Mouse (Mus musculus) cortical plate, adult 2 months (tissue): ENCODE measurements around the gene Amdhd2. TPM values are rescaled to one million over a fixed set of nuclear protein-coding genes. Genes with fewer than 3 reads are reported as not detected.
"Not testable (repeated sequence)": the region's sequence is repeated elsewhere in the genome, so short reads cannot be mapped to it uniquely, and the experiment has no call there.

Experiments
- H3K27ac ChIP-seq: fragments of 200-500 bp; 2 replicates; pipeline ENCODE4 v1.5.1; 2012; ENCODE audit warnings: low read length, control low read depth, inconsistent platforms; ENCODE audit not compliant: insufficient read depth
- H3K4me1 ChIP-seq: fragments of 200-500 bp; 2 replicates; pipeline ENCODE4 v1.6.1; 2011; ENCODE audit warnings: low read length; ENCODE audit not compliant: control insufficient read depth, insufficient read depth
- H3K4me3 ChIP-seq: fragments of 200-500 bp; 2 replicates; pipeline ENCODE4 v1.5.1; 2011; ENCODE audit warnings: mild to moderate bottlenecking, low read length, control low read depth; ENCODE audit not compliant: insufficient read depth
- CTCF ChIP-seq: fragments of 200-500 bp; IDR thresholded peaks from 2 replicates; pipeline ENCODE4 v1.5.1; 2011; ENCODE audit warnings: mild to moderate bottlenecking, control low read depth, low read length; ENCODE audit not compliant: insufficient read depth; ENCODE audit errors: extremely low read depth
- POLR2A ChIP-seq: fragments of 200-500 bp; IDR thresholded peaks from 2 replicates; pipeline ENCODE4 v1.6.1; 2011; ENCODE audit warnings: mild to moderate bottlenecking, low read length, control low read depth; ENCODE audit not compliant: insufficient read depth; ENCODE audit errors: extremely low read depth
- polyA plus RNA-seq: library from polyadenylated mRNA; depleted of rRNA; stranded (reverse); fragments of >200 nt; gene quantifications from 2 replicates; pipeline ENCODE4 v1.2.3, GENCODE M21; 2012

Gene Amdhd2
- polyA plus RNA-seq, 1 experiment, result 33.6 TPM

DNA sequence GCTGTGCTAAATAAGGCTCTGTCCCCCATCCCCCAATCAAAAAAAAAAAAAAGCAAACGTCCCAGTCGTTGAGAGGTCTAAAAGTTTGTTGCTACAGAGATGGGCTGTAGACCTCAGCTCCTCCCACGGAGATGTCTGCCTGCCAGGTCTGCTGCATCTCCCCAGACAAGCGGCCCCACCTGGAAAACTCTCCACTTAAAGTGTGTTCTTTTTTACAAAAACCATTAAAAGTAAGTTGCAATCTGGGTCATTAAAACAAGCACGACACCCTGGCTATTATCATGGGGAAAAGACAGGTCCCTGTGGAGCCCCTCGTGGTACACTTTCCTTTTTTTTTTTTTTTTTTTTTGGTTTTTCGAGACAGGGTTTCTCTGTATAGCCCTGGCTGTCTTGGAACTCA is 12.2 kb downstream of the Amdhd2 start:
- Histone ChIP-seq H3K4me1 (no peaks in the 10 kb centered on the region), H3K27ac (no peak overlapping the region), H3K4me3 (no peak overlapping the region)
- TF ChIP-seq CTCF (no peak), POLR2A (no peak)

DNA sequence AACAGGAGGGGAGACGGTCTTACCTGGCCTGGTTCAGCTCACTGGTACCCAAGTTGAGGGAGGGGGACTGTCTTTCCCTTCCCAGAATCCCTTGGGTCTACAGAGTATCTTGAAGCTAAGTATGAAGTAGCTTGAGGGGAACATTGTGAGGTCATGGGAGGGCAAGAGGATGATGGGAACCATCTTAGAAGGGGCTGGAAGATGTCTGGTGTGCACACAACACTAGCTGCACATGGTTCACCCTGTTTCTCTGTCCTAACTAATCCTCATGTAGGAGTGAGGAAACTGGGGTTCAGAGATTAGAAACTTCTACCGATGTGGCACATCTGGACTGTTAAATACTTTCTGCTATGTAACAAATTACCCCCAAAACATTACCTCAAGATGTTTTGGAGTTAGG is 12.7 kb downstream of the Amdhd2 start, which contains the start of gene Pdpk1:
Gene Pdpk1, minus strand, starts transcription at position 101 of the 400 bp plus-strand sequence.
- Histone ChIP-seq H3K4me1 (no peaks in the 10 kb centered on the region), H3K27ac (no peak within 1 kb of the TSS), H3K4me3 (no peak within 1 kb of the TSS; the same call in 1 of the 2 replicates)
- TF ChIP-seq CTCF, result no peak
- TF ChIP-seq POLR2A, result no peak

DNA sequence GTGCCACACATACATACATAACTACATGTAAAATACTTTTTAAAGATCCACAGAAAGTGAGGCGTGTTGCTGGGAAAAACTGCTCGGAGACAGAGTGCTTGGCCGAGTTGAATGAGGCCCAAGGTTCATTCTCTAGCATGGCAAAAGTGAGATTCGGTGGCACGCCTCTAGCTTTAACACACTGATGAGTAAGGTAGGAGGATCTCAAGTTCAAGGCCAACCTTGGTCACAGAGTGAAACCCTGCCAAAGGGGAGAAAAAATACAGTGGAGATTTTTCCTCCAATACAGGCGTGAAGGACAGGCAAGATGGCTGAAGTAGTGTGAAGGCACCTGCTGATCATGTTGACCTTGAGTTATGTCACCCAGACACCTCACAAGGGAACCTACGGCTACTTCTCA is 14.1 kb downstream of the Amdhd2 start:
- H3K4me1 ChIP-seq, result no peaks in the 10 kb centered on the region
- TF ChIP-seq POLR2A (no peak), CTCF (no peak)

GRCm38 (mm10) chr17:24142897-24143296 is 20.7 kb downstream of the Amdhd2 start:
- no peak overlapping the region; the same call in 1 of the 2 replicates for H3K4me3 ChIP-seq
- H3K4me1 ChIP-seq, result peaks cover 11% of the 10 kb centered on the region
- no peak for TF ChIP-seq CTCF
- TF ChIP-seq POLR2A, result no peak
- no peak overlapping the region for H3K27ac ChIP-seq

More for the DNA sequence above, 14.1 kb downstream of the Amdhd2 start:
- Histone ChIP-seq H3K27ac (no peak overlapping the region), H3K4me3 (no peak overlapping the region)

DNA sequence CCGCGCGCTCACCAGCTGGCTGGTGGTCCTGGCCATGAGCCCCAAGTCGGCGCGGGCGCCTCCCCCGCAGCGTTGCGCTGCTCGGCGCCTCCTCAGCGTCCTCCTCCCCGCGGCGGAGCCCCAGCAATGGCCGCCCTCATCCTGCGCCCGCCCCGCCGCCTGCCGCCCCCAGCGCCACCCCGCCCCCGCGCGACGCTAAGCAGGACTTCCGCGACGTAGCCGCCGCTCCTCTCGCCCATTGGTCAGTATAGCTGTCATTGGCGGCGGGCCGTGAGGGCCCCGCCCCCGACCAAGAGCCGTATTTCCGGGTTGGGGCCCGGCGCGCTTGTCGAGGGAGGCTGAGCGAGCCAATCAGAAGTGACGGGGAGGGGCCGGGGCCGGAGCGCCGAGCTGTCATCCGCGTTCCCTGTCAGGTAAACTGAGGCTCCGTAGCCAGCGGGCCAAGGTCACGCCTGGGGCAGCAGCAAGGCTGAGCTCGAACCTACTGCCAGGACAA is 22.1 kb downstream of the Amdhd2 start:
- H3K4me3 ChIP-seq, result peak overlapping the region; percentile 83
- peak overlapping the region; percentile 96; the same call in 1 of the 2 replicates for H3K27ac ChIP-seq
- no peak for TF ChIP-seq CTCF
- TF ChIP-seq POLR2A, result peak; percentile 80; the same call in 1 of the 2 replicates
- peaks cover 15% of the 10 kb centered on the region for H3K4me1 ChIP-seq

DNA sequence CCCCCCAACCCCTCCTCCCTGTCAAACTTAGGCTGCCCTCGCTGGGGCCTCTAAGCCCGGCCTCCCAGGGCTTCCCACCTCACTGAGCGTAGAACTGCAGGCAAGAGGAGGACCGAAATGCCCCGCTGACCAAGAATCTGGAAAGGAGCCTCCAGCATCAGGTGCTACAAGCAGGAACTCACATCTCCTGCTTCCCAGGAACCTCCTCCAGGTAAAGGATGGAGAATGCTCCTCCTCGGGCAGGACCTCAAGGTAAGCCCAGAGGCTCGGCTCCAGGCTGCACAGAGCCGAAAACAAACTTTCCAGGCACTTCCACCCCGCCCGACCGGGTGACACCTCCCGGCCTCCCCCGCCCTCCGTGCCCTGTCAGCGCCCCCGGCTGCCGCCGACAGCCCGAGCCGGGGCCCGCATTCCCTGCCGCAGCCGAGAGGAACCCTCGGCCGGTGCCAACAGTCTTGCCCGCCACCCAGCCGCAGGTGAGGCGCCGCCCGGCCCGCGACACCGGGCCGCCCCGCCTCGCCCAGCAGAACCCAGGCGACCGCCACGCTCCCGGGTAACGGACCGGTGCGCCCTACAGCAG is 22.6 kb downstream of the Amdhd2 start:
- Histone ChIP-seq H3K27ac (peak overlapping the region; percentile 96; the same call in 1 of the 2 replicates), H3K4me3 (peak overlapping the region; percentile 83), H3K4me1 (peaks cover 15% of the 10 kb centered on the region)
- TF ChIP-seq POLR2A (no peak), CTCF (no peak)

GRCm38 (mm10) chr17:24139968-24140367 is 23.6 kb downstream of the Amdhd2 start:
- Histone ChIP-seq H3K27ac (no peak overlapping the region), H3K4me1 (peaks cover 15% of the 10 kb centered on the region), H3K4me3 (no peak overlapping the region; the same call in 1 of the 2 replicates)
- TF ChIP-seq CTCF (no peak), POLR2A (no peak)

DNA sequence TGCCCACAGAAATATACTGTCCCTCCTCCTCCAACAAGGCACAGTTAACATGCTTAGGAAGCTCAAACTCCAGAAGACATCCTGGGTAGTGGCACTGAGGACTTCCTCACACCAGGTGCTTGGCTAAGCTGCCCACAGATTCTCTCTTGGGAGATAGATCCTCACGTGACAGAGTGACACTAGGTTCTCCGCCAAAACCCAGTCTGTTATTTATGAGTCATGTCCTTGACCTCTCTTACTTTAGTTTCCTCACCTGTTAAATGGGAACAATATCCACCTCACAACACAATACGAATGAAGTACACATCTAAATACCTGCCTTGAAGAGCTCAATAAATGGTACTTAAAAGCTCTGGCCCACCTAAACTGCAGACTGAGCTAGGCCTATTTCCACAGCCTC is 24.3 kb downstream of the Amdhd2 start:
- Histone ChIP-seq H3K4me3 (no peak overlapping the region), H3K4me1 (peaks cover 15% of the 10 kb centered on the region), H3K27ac (no peak overlapping the region)
- no peak for TF ChIP-seq POLR2A
- no peak for TF ChIP-seq CTCF

- H3K4me1 ChIP-seq, result peaks cover 12% of the 10 kb centered on the region
- H3K27ac ChIP-seq, result no peak overlapping the region
- no peak for TF ChIP-seq CTCF
- TF ChIP-seq POLR2A, result no peak
- no peak overlapping the region for H3K4me3 ChIP-seq
These were observed 26.2 kb downstream of the Amdhd2 start for GRCm38 (mm10) chr17:24137226-24137880.

DNA sequence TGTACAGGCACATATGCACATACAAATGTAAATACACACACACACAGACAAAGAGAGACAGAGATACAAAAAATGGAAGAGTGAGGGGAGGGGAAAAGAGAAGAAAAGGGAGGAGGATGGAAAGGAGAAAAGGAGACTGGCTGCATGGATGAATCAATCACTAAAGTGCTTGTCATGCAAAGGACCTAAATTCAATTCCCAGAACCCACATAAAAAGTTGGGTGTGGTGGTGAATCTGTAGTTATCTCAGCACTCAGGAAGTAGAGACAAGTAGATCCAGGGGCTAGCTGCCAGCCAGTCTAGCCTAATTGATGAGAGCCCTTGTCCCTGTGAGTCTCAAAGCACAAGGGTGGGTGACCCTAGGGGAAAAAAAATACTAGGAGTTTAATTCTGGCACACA is 29.5 kb downstream of the Amdhd2 start:
- peaks cover 6% of the 10 kb centered on the region; the same call in 1 of the 2 replicates for H3K4me1 ChIP-seq
- H3K27ac ChIP-seq, result no peak overlapping the region
- no peak overlapping the region for H3K4me3 ChIP-seq
- no peak for TF ChIP-seq CTCF
- TF ChIP-seq POLR2A, result no peak

DNA sequence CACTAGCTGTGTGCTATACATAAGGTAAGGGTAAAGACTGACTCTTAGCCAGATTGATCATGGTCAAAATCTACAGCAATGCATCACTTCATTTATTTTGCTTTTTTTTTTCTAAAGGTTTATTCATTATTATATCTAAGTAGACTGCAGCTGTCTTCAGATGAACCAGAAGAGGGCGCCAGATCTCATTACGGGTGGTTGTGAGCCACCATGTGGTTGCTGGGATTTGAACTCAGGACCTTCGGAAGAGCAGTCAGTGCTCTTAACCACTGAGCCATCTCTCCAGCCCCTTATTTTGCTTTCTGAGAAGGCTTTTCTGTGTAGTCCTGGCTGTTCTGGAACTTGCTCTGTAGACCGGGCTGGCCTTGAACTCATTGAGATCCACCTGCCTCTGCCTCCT is 30.6 kb downstream of the Amdhd2 start:
- not testable (repeated sequence) for H3K4me3 ChIP-seq, H3K4me1 ChIP-seq, H3K27ac ChIP-seq
